Mouse (Mus musculus) layer of hippocampus, adult 8-10 months (tissue): ENCODE measurements around the gene Ccdc28a. TPM values are rescaled to one million over a fixed set of nuclear protein-coding genes. Genes with fewer than 3 reads are reported as not detected.

ENCODE experiments used
- DNase-seq, 2 experiments: peaks; one replicate each; pipeline ENCODE4 v3.0.0; 2022; ENCODE audit warnings: low spot score in 2 of 2
- total RNA-seq, 4 experiments: library from RNA; stranded (reverse); gene quantifications; 2 replicates each; pipeline ENCODE4 v1.2.4; 2022

Gene Ccdc28a
- total RNA-seq, 4 experiments from 2014 or later: 27.5 to 41.9 (median 33.9) TPM

DNA sequence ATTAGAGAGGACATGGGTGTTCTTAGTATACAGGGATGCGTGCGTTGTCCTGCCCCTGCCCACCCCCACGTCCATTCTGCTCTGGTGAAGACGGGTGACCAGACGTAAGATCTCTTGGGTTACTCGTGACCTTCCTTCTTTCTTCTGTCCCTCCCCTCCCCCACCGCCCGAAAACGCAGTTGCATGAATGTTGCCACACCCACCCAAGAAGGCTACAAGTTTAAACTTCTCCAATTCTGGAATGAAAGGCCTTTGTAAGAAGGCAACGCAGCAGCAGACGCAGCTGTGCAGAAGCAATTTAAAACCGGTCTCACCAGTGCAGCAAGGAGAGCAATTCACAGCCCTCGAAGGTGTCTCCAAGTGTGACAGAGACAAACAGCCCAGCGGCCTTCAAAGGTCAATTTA lies 40.1 kb downstream of the Ccdc28a start:
- DNase-seq: no peak

- no peak for DNase-seq
Observed at GRCm38 (mm10) chr10:18194156-18194555, 40.6 kb downstream of the Ccdc28a start.

DNA sequence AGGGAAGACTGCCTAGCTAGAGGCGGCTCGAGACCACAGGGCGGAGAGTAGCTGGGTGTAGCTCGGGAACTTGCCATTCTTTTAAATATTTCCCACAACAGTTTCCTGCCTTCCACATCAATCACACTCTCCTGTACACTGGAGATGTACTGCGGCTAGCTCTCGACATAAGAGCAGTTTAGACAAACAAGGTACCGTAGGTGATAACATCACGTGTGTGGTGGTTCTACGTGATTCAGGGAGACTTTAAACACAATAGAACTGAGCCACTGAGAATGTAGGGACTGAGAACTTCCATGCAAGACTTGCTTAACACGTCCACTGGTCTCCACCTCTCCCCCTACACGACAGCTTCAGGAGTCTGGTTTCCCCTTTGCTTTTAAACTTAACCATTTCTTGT lies 41.6 kb downstream of the Ccdc28a start:
- no peak for DNase-seq

GRCm38 (mm10) chr10:18191706-18192105 lies 43.1 kb downstream of the Ccdc28a start:
- no peak for DNase-seq

DNA sequence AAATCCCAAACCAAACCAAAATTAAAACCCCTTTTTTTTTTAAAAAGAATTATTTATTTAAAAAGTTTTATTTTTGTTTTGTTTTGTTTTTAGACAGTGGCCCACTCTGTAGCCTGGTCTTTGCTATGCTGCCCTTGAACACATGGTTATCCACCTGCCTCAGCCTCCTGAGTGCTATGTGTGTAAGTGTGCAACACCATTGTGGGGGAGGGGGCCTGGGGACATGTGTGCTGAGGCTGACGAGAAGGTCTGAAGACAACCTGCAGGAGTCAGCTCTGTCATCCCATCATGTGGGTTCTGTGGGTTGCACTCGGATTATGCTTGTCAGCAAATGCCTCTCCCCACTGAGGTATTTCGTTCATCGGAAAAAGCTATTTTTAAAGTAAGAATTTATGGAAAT lies 45.3 kb downstream of the Ccdc28a start:
- DNase-seq: no peak

GRCm38 (mm10) chr10:18188564-18188963 lies 46.2 kb downstream of the Ccdc28a start:
- no peak for DNase-seq

- peak in 1 of 2 experiments; percentile 13 for DNase-seq
Observed at GRCm38 (mm10) chr10:18182246-18182645, 52.6 kb downstream of the Ccdc28a start.

- DNase-seq: no peak
Observed at GRCm38 (mm10) chr10:18177304-18177703, 57.5 kb downstream of the Ccdc28a start.

DNA sequence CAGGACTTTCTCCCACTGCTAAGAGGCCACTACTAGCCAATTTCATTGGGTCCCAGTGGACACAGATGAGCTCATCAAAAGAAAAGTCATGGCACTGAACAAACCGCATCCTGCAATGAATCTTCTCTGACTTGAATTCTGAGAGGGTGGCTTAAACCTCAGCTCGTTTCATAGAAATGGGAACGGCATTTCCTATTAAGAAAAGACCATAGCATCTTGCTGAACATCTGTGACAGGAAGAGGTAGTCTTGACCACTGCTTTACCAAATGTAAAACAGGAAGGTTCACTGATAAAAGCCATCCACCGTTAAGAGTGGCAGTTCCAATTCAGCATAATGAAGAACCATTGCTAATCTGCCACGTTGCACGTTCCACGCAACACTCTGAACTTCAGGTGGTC lies 58.1 kb downstream of the Ccdc28a start:
- no peak for DNase-seq

DNA sequence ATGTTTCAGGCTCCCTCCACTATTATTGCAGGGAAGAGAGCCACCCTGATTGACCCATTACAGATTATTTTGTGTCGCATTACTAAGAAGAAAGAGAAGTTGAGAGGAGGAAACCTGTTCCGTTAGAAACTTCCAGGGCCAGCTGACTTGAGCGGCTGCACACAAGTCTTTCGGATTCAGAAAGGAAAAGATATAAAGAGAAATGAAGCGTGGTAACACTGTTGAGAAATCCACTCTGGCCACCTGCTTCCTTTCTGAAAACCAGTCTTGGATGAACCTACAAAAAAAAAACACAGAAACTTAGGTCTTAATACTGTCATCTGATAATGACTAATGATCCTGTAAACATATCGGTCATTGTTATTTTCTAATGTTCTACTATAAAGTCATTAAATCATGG lies 59.7 kb downstream of the Ccdc28a start:
- no peak for DNase-seq

Other genes with a start within 250 kb of the Ccdc28a start
- gene Abracl, start 211.7 kb downstream of the Ccdc28a start, total RNA-seq: 10 to 100 TPM; 21.8 to 36.0 (median 28.9) TPM
- 10 to 100 TPM; 75.5 to 85.7 (median 80.8) TPM for gene Reps1, start 179.1 kb downstream of the Ccdc28a start, total RNA-seq
- gene Ect2l, start 24.1 kb downstream of the Ccdc28a start, total RNA-seq: under 1 TPM in 3 of 4 experiments, not detected in 1; 0.59 to 0.73 (median 0.66) TPM
- gene Nhsl1, start 84.0 kb upstream of the Ccdc28a start, total RNA-seq: 10 to 100 TPM; 40.7 to 45.2 (median 41.2) TPM